Mouse (Mus musculus) liver, adult 2 months (tissue): ENCODE results near the gene Snrpa. TPM values are rescaled to one million over a fixed set of nuclear protein-coding genes. Genes with fewer than 3 reads are reported as not detected.

Source experiments
- DNase-seq: peaks from one replicate; pipeline ENCODE4 v3.0.0-alpha.2; 2011; ENCODE audit warnings: low read depth, low spot score; ENCODE audit errors: extremely low read depth
- H3K27ac ChIP-seq: fragments of 200-500 bp; replicated peaks from 2 replicates; pipeline ENCODE4 v1.5.1; 2012; ENCODE audit warnings: low read depth, mild to moderate bottlenecking, control low read depth, inconsistent platforms, low read length; ENCODE audit not compliant: insufficient read depth
- H3K27me3 ChIP-seq: fragments of 200-500 bp; 2 replicates; pipeline ENCODE4 v1.6.1; 2012; ENCODE audit warnings: mild to moderate bottlenecking, moderate library complexity, low read length, inconsistent platforms; ENCODE audit not compliant: control insufficient read depth, insufficient read depth
- H3K36me3 ChIP-seq: fragments of 200-500 bp; 2 replicates; pipeline ENCODE4 v1.6.1; 2012; ENCODE audit warnings: low read length, inconsistent platforms; ENCODE audit not compliant: control insufficient read depth, insufficient read depth
- H3K4me1 ChIP-seq: fragments of 200-500 bp; 2 replicates; pipeline ENCODE4 v1.6.1; 2011; ENCODE audit warnings: low read length; ENCODE audit not compliant: control insufficient read depth, insufficient read depth
- H3K4me3 ChIP-seq: fragments of 200-500 bp; 2 replicates; pipeline ENCODE4 v1.5.1; 2011; ENCODE audit warnings: low read depth, mild to moderate bottlenecking, control low read depth, low read length, moderate library complexity; ENCODE audit not compliant: insufficient read depth
- H3K79me2 ChIP-seq: fragments of 200-500 bp; 2 replicates; pipeline ENCODE4 v1.6.1; 2012; ENCODE audit warnings: inconsistent platforms, mild to moderate bottlenecking, low read length, moderate library complexity; ENCODE audit not compliant: control insufficient read depth, insufficient read depth
- H3K9ac ChIP-seq: fragments of 200-500 bp; 2 replicates; pipeline ENCODE4 v1.6.1; 2012; ENCODE audit warnings: low read depth, mild to moderate bottlenecking, control low read depth, inconsistent platforms, low read length
- CTCF ChIP-seq: fragments of 200-500 bp; IDR thresholded peaks from 2 replicates; pipeline ENCODE4 v1.5.1; 2011; ENCODE audit warnings: low read depth, low read length, control low read depth
- POLR2A ChIP-seq: fragments of 200-500 bp; IDR thresholded peaks from 2 replicates; pipeline ENCODE4 v1.6.1; 2011; ENCODE audit warnings: low read length, control low read depth; ENCODE audit not compliant: insufficient read depth; ENCODE audit errors: extremely low read depth
- WGBS: fragments of 180-500 bp; shearing (Covaris S2); methylation state at CpG from one replicate; pipeline ENCODE4 v1.1.7; 2018; 5-methylcytosine and 5-hydroxymethylcytosine counted together
- polyA plus RNA-seq: library from polyadenylated mRNA; depleted of rRNA; stranded (reverse); fragments of >200 nt; gene quantifications from 2 replicates; pipeline ENCODE4 v1.2.3, GENCODE M21; 2012
- total RNA-seq: library from RNA; depleted of rRNA; stranded (reverse); fragments of >200 nt; gene quantifications from 2 replicates; pipeline ENCODE4 v1.2.3, GENCODE M21; 2014

Snrpa gene
- total and polyA plus RNA-seq, 2 experiments: 10.5 to 76.8 TPM

DNA sequence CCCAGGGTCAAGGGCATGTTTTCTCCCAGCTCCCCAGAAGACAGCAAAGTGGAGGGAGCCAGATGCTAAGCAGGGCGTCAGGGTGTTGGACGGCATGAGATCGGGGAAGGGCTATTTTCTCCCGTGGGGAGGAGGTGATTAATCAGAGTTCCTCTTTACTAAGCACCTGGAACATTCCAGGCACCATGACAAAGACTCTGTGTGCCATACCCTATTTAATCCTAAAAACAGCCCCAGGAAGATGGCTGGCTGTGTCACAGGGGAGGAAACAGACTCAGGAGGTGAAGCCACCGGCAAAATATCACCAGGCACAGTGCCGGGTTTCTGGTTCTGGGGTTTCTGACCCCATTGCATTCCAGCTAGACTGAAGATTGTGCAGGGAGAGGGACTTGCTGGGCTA, 25.9 kb upstream of the Snrpa start:
- no peak overlapping the region for H3K9ac ChIP-seq
- peaks cover 4% of the 10 kb centered on the region for H3K36me3 ChIP-seq
- H3K4me1 ChIP-seq: peaks cover 21% of the 10 kb centered on the region
- H3K27ac ChIP-seq: no peak overlapping the region
- no peak for DNase-seq
- no peaks in the 10 kb centered on the region for H3K27me3 ChIP-seq
- peaks cover 30% of the 10 kb centered on the region for H3K79me2 ChIP-seq
- TF ChIP-seq POLR2A: no peak
- no peak for TF ChIP-seq CTCF
- 75% methylated on average over 6 of the region's 6 CpGs for WGBS
- no peak overlapping the region for H3K4me3 ChIP-seq

DNA sequence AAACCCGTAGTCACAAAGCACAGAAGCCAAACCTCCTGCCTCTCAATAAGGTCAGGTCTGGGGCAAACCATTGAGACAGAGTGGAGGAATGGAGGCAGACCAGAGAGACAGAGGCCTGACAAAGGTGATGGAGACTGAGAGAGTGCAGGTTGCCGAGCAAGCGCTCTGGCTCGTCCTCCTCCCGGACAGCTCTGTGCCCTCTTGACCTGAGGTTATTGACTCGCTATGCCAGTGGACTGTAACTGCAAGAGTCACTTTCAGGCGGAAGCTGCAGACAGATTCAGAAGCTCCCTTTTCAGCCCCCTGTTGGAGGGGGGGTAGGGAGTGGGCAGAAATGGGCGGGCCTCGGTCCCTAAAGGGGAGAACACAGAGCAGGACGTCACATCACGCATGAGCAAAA, 23.9 kb upstream of the Snrpa start:
- TF ChIP-seq CTCF (no peak), POLR2A (no peak)
- H3K4me1 ChIP-seq: peaks cover 9% of the 10 kb centered on the region; the same call in 1 of the 2 replicates
- no peak overlapping the region for H3K27ac ChIP-seq
- H3K27me3 ChIP-seq: no peaks in the 10 kb centered on the region
- H3K9ac ChIP-seq: no peak overlapping the region
- peak; percentile 68 for DNase-seq
- peaks cover 15% of the 10 kb centered on the region for H3K79me2 ChIP-seq
- H3K4me3 ChIP-seq: no peak overlapping the region
- H3K36me3 ChIP-seq: peaks cover 13% of the 10 kb centered on the region
- WGBS: 28% methylated on average over 11 of the region's 11 CpGs

- 72% methylated on average over 7 of the region's 7 CpGs for WGBS
- H3K27me3 ChIP-seq: no peaks in the 10 kb centered on the region
- H3K79me2 ChIP-seq: peaks cover 5% of the 10 kb centered on the region; the same call in 1 of the 2 replicates
- no peak overlapping the region for H3K9ac ChIP-seq
- DNase-seq: no peak
- peaks cover 20% of the 10 kb centered on the region for H3K36me3 ChIP-seq
- H3K27ac ChIP-seq: no peak overlapping the region
- peaks cover 5% of the 10 kb centered on the region; the same call in 1 of the 2 replicates for H3K4me1 ChIP-seq
- H3K4me3 ChIP-seq: no peak overlapping the region
- TF ChIP-seq POLR2A (no peak), CTCF (no peak)
These were observed 22.5 kb upstream of the Snrpa start for GRCm38 (mm10) chr7:27218586-27218985.

GRCm38 (mm10) chr7:27212626-27213025, 16.6 kb upstream of the Snrpa start:
- no peaks in the 10 kb centered on the region for H3K4me1 ChIP-seq
- H3K27ac ChIP-seq: no peak overlapping the region
- H3K9ac ChIP-seq: no peak overlapping the region
- TF ChIP-seq POLR2A: no peak
- H3K27me3 ChIP-seq: no peaks in the 10 kb centered on the region
- peaks cover 23% of the 10 kb centered on the region for H3K36me3 ChIP-seq
- no peak overlapping the region for H3K4me3 ChIP-seq
- DNase-seq: no peak
- H3K79me2 ChIP-seq: no peaks in the 10 kb centered on the region
- 91% methylated on average over 2 of the region's 2 CpGs for WGBS

DNA sequence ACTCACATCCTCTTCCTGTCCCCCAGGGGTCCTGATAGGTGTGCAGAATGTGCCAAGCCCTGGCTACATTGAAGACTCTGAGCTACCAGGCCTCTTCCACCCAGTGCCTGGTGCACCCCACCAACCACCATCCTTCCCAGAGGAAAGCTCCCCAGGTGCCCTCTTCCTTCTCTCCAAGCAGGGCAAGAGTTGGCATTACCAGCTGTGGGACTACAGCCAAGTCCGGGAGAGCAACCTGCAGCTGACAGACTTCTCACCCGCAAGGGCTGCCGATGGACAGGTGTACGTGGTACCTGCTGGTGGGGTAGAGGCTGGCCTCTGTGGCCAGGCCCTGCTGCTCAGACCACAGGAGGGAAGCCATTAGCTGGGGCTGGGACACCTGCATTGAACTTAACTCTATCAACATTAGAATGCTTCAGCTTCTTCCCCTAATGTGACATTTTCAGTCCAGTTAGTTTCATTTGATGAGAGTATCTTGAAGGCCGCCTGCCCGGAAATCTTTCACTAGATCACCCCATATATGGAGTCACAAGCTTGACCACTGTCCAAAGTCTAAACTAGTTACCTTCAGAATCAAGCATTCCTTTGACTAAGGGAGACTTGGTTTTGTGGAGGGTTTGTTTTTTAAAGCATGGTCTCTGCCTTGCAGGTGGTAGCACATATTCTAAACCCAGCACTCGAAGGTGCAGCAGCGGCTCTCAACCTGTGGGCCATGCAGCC, 7.8 kb upstream of the Snrpa start:
- H3K4me3 ChIP-seq: no peak overlapping the region
- no peak overlapping the region for H3K27ac ChIP-seq
- no peaks in the 10 kb centered on the region for H3K79me2 ChIP-seq
- no peaks in the 10 kb centered on the region for H3K4me1 ChIP-seq
- DNase-seq: no peak
- WGBS: 87% methylated on average over 8 of the region's 8 CpGs
- H3K36me3 ChIP-seq: peaks cover 16% of the 10 kb centered on the region
- no peaks in the 10 kb centered on the region for H3K27me3 ChIP-seq
- no peak for TF ChIP-seq POLR2A
- no peak for TF ChIP-seq CTCF
- no peak overlapping the region for H3K9ac ChIP-seq

DNA sequence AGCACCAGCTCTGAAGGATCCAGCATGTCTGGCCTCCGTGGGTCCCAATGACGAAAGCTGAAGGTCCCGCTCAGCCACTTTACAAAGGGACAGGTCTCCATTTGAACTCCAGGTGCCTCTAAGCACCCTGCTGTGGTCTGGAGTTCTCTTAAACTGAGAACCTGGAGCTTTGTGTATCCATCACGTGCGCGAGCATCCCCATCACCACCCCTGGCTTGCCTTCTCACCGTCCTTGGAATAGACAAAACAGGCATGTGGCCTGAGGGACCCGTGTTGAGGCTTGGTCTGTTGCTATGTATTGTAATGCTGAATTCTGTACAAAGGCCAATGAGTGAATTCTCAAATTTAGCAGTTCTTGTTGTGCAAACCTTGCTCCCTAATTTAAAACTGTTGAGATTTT, 2.7 kb upstream of the Snrpa start:
- H3K9ac ChIP-seq: no peak overlapping the region

More for the DNA sequence above, 2.7 kb upstream of the Snrpa start:
- Histone ChIP-seq H3K27ac (no peak overlapping the region), H3K79me2 (peaks cover 9% of the 10 kb centered on the region; the same call in 1 of the 2 replicates), H3K4me3 (no peak overlapping the region), H3K36me3 (peaks cover 13% of the 10 kb centered on the region), H3K4me1 (peaks cover 5% of the 10 kb centered on the region), H3K27me3 (no peaks in the 10 kb centered on the region)
- no peak for DNase-seq
- WGBS: 92% methylated on average over 8 of the region's 8 CpGs
- no peak for TF ChIP-seq POLR2A
- no peak for TF ChIP-seq CTCF
